Comparison of ENCODE assay signal across 21 mouse cellular contexts in the genomic region with DNA sequence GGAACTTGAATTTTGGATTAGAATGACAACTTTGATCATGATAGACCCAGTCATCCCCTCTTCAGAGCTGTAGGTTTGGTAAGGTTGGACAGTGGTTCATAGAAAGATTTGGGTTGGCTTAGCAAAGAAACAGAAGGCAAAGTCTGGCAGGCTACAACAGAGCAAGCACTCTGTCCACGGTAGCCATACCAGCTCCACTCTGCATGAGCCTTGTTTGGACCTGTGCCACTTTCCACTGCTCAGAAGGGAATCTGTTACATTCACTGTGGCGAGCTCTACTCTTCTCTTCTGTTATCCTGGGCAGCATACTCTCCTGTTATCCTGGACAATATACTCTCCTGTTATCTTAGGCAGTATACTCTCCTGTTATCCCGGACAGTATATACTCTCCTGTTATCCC. TPM values are rescaled to one million over a fixed set of nuclear protein-coding genes. Genes with fewer than 3 reads are reported as not detected.
A peak's percentile ranks its signal among the peaks of the same experiment; 100 is the strongest.
DNase-seq lines count a peak whose midpoint lies in the region; TF ChIP-seq lines count a peak whose summit lies in the region.
"Had no signal": no experiment of that assay in that cellular context is flagged by ENCODE, and none has a peak within 500 bp of the region (broad histone marks: within the 10 kb centered on the region; RNA-seq: fewer than 3 reads in every experiment).

No protein-coding gene starts in this region.

- no peak overlapping the region for H3K27ac ChIP-seq in gastrocnemius, adult 2 months
- H3K27ac ChIP-seq: embryonic facial prominence, embryonic 15.5 days; limb, embryonic 12.5 days; liver, embryonic 12.5 days; neural tube, embryonic 15.5 days had no signal

- intact Hi-C loops in gastrocnemius, adult 2 months (cut with DNase I), result no loop called here
- intact Hi-C loops in left cerebral cortex, postnatal 4 days (cut with DNase I), result no loop called here

- H3K4me3 ChIP-seq in gastrocnemius, adult 2 months, result no peak overlapping the region
- H3K4me3 ChIP-seq: embryonic facial prominence, embryonic 15.5 days; limb, embryonic 12.5 days; liver, embryonic 12.5 days; neural tube, embryonic 15.5 days had no signal

- DNase-seq in gastrocnemius, adult 2 months, result peak; percentile 40
- no peak for DNase-seq in gastrocnemius, postnatal 4 days (ENCODE audit: low spot score in 2 of 2)
- peak; percentile 66 for DNase-seq in left cerebral cortex, postnatal 4 days
- DNase-seq in left cerebral cortex, adult 11 months (ENCODE audit: low spot score), result no peak
- peak; percentile 79 for DNase-seq in cerebellum, adult 9-10 months
- no peak for DNase-seq in B cell, adult 2 months
- no peak for DNase-seq in urinary bladder, postnatal 4 days (ENCODE audit: low spot score in 2 of 2)
- DNase-seq in retina, postnatal 1 day, result no peak
- DNase-seq: adrenal gland, adult 2 months; gastrocnemius, postnatal 14 days; kidney, adult 9 months; kidney, postnatal 25 days; layer of hippocampus, adult 9-11 months; lung, adult 2 months; lung, postnatal 36 days; right cerebral cortex, postnatal 25 days; thymus, postnatal 36 days had no signal

- no peak for TF ChIP-seq CTCF in gastrocnemius, adult 2 months (IDR thresholded peaks at IDR 0.05)

RNA-seq across cellular contexts. Expression of a gene that starts 29.4 kb away (rescaled TPM):
- total RNA-seq in gastrocnemius, adult 2 months (2021), result 10 to 100 TPM; 21.3 to 23.0 TPM
- 10 to 100 TPM; 20.9 to 24.3 TPM for total RNA-seq in gastrocnemius, postnatal 4 days (2021)
- total RNA-seq in left cerebral cortex, postnatal 4 days (2021), result 10 to 100 TPM; 17.2 to 19.1 TPM

RNA-seq across cellular contexts. Expression of a gene that starts 29.5 kb away (rescaled TPM):
- 10 to 100 TPM; 30.2 to 31.9 TPM for total RNA-seq in gastrocnemius, adult 2 months (2021)
- total RNA-seq in gastrocnemius, postnatal 4 days (2021), result 10 to 100 TPM; 47.9 to 54.9 TPM
- 10 to 100 TPM; 34.7 to 35.1 TPM for total RNA-seq in left cerebral cortex, postnatal 4 days (2021)

Comparison
In these comparisons a context has a peak if more than half of its experiments do, and no peak if none do; other contexts are left out.
1. DNase-seq: peak in gastrocnemius, adult 2 months (single experiment), left cerebral cortex, postnatal 4 days (single experiment) and cerebellum, adult 9-10 months (single experiment); none in gastrocnemius, postnatal 4 days (0 of 2), left cerebral cortex, adult 11 months (single experiment), B cell, adult 2 months (0 of 2), urinary bladder, postnatal 4 days (0 of 2) and retina, postnatal 1 day (single experiment).